Mouse (Mus musculus) hindbrain, embryonic 16.5 days (tissue): Measurements from ENCODE around the gene Wipf2. TPM values are rescaled to one million over a fixed set of nuclear protein-coding genes. Genes with fewer than 3 reads are reported as not detected.

Experiments
- ATAC-seq: fragments of 200-750 bp; cut with Nextera tagmentation; 2 replicates; pipeline ENCODE4 v1.8.0; 2017; ENCODE audit warnings: moderate TSS enrichment, moderate library complexity
- H3K27ac ChIP-seq: fragments of 300-500 bp; sonication (generic); 2 replicates; pipeline ENCODE4 v1.5.1; 2014; ENCODE audit warnings: low read depth, mild to moderate bottlenecking, control low read depth, low read length, moderate library complexity
- H3K27me3 ChIP-seq: fragments of 300-500 bp; sonication (generic); replicated peaks from 2 replicates; pipeline ENCODE4 v1.6.1; 2014; ENCODE audit warnings: low read length; ENCODE audit not compliant: control insufficient read depth, insufficient read depth
- H3K36me3 ChIP-seq: fragments of 300-500 bp; sonication (generic); 2 replicates; pipeline ENCODE4 v1.6.1; 2014; ENCODE audit warnings: mild to moderate bottlenecking, low read length, moderate library complexity, mixed read lengths; ENCODE audit not compliant: control insufficient read depth, insufficient read depth
- H3K4me1 ChIP-seq: fragments of 300-500 bp; sonication (generic); 2 replicates; pipeline ENCODE4 v1.6.1; 2014; ENCODE audit warnings: low read depth, low read length; ENCODE audit not compliant: control insufficient read depth, insufficient read depth
- H3K4me2 ChIP-seq: fragments of 300-500 bp; sonication (generic); 2 replicates; pipeline ENCODE4 v1.6.1; 2014; ENCODE audit warnings: mild to moderate bottlenecking, low read length, control low read depth, moderate library complexity
- H3K4me3 ChIP-seq: fragments of 300-500 bp; sonication (generic); 2 replicates; pipeline ENCODE4 v1.5.1; 2014; ENCODE audit warnings: mild to moderate bottlenecking, low read length, control low read depth, moderate library complexity
- H3K9ac ChIP-seq: fragments of 300-500 bp; sonication (generic); 2 replicates; pipeline ENCODE4 v1.6.1; 2014; ENCODE audit warnings: low read depth, mild to moderate bottlenecking, control low read depth, low read length, moderate library complexity
- H3K9me3 ChIP-seq: fragments of 300-500 bp; sonication (generic); 2 replicates; pipeline ENCODE4 v1.6.1; 2014; ENCODE audit warnings: mild to moderate bottlenecking, low read length, moderate library complexity; ENCODE audit not compliant: control insufficient read depth
- WGBS: fragments of 180-500 bp; shearing (Covaris S2); extraction: QIAGEN DNeasy Blood & Tissue Kit; methylation state at CpG from one replicate; pipeline ENCODE4 v1.1.7; 2014; 5-methylcytosine and 5-hydroxymethylcytosine counted together
- polyA plus RNA-seq: library from polyadenylated mRNA; unstranded; fragments of >200 nt; fragmentation: Nextera tagmentation; extraction: Ambion mirVana; gene quantifications from 2 replicates; pipeline ENCODE4 v1.2.1, GENCODE M21; 2015

Gene Wipf2
- polyA plus RNA-seq, 1 experiment from 2014 or later: 4.1 TPM

- no peak for ATAC-seq
- H3K27me3 ChIP-seq: no peaks in the 10 kb centered on the region
- H3K4me3 ChIP-seq: no peak overlapping the region
- H3K4me2 ChIP-seq: no peak overlapping the region
- no peaks in the 10 kb centered on the region for H3K36me3 ChIP-seq
- H3K9ac ChIP-seq: no peak overlapping the region
- 36% methylated on average over 5 of the region's 5 CpGs for WGBS
- H3K27ac ChIP-seq: 0 out of 2 replicates have a peak overlapping the region, but pooled peaks have one; percentile 9
- H3K4me1 ChIP-seq: peaks cover 50% of the 10 kb centered on the region
- no peaks in the 10 kb centered on the region for H3K9me3 ChIP-seq
Observed at GRCm38 (mm10) chr11:98924633-98925175, 61.3 kb downstream of the Wipf2 start.

- H3K4me3 ChIP-seq: no peak overlapping the region
- H3K4me1 ChIP-seq: peaks cover 56% of the 10 kb centered on the region
Observed at GRCm38 (mm10) chr11:98925265-98925721, 61.9 kb downstream of the Wipf2 start.

GRCm38 (mm10) chr11:98925868-98926311 is 62.5 kb downstream of the Wipf2 start:
- ATAC-seq: 0 out of 2 replicates have a peak, but pooled peaks have one; percentile 4
- Histone ChIP-seq H3K4me3 (no peak overlapping the region), H3K27me3 (no peaks in the 10 kb centered on the region), H3K4me1 (peaks cover 62% of the 10 kb centered on the region), H3K36me3 (no peaks in the 10 kb centered on the region), H3K9me3 (no peaks in the 10 kb centered on the region), H3K9ac (no peak overlapping the region), H3K4me2 (no peak overlapping the region), H3K27ac (peak overlapping the region; percentile 68; the same call in 1 of the 2 replicates)
- 5% methylated on average over 12 of the region's 12 CpGs for WGBS

More at GRCm38 (mm10) chr11:98925265-98925721, 61.9 kb downstream of the Wipf2 start:
- Histone ChIP-seq H3K9ac (no peak overlapping the region), H3K27me3 (no peaks in the 10 kb centered on the region), H3K9me3 (no peaks in the 10 kb centered on the region), H3K36me3 (no peaks in the 10 kb centered on the region), H3K27ac (peak overlapping the region; percentile 68; the same call in 1 of the 2 replicates), H3K4me2 (peak overlapping the region; percentile 11; the same call in 1 of the 2 replicates)
- 7% methylated on average over 10 of the region's 10 CpGs for WGBS
- 0 out of 2 replicates have a peak, but pooled peaks have one; percentile 28 for ATAC-seq

GRCm38 (mm10) chr11:98926553-98926952 is 63.1 kb downstream of the Wipf2 start:
- Histone ChIP-seq H3K9ac (no peak overlapping the region), H3K36me3 (no peaks in the 10 kb centered on the region), H3K4me2 (no peak overlapping the region), H3K4me1 (peaks cover 69% of the 10 kb centered on the region), H3K9me3 (no peaks in the 10 kb centered on the region), H3K4me3 (no peak overlapping the region), H3K27me3 (no peaks in the 10 kb centered on the region), H3K27ac (no peak overlapping the region)
- 74% methylated on average over 7 of the region's 7 CpGs for WGBS
- no peak for ATAC-seq

GRCm38 (mm10) chr11:98927438-98928076 is 64.1 kb downstream of the Wipf2 start, which contains the start of gene Rara:
Rara (plus strand) TSS chr11:98927818.
- Histone ChIP-seq H3K4me3 (peak within 1 kb of the TSS; percentile 66), H3K9ac (peak within 1 kb of the TSS; percentile 78), H3K4me2 (peak within 1 kb of the TSS; percentile 71), H3K27me3 (no peaks in the 10 kb centered on the region), H3K36me3 (no peaks in the 10 kb centered on the region), H3K27ac (peak within 1 kb of the TSS; percentile 10; the same call in 1 of the 2 replicates), H3K4me1 (peaks cover 77% of the 10 kb centered on the region), H3K9me3 (no peaks in the 10 kb centered on the region)
- WGBS: 12% methylated on average over 17 of the region's 21 CpGs
- peak; percentile 46; the same call in 1 of the 2 replicates for ATAC-seq

- Histone ChIP-seq H3K4me3 (peak overlapping the region; percentile 66), H3K9ac (peak overlapping the region; percentile 78), H3K9me3 (no peaks in the 10 kb centered on the region), H3K27ac (peak overlapping the region; percentile 10; the same call in 1 of the 2 replicates), H3K4me2 (peak overlapping the region; percentile 71), H3K4me1 (peaks cover 78% of the 10 kb centered on the region), H3K27me3 (no peaks in the 10 kb centered on the region), H3K36me3 (no peaks in the 10 kb centered on the region)
- 9% methylated on average over 12 of the region's 12 CpGs for WGBS
- no peak; the same call in 1 of the 2 replicates for ATAC-seq
Observed at GRCm38 (mm10) chr11:98928186-98928893, 64.9 kb downstream of the Wipf2 start.

- H3K27me3 ChIP-seq: no peaks in the 10 kb centered on the region
- H3K4me2 ChIP-seq: peak overlapping the region; percentile 71
- H3K36me3 ChIP-seq: no peaks in the 10 kb centered on the region
- H3K4me1 ChIP-seq: peaks cover 74% of the 10 kb centered on the region
- 8% methylated on average over 9 of the region's 9 CpGs for WGBS
- H3K27ac ChIP-seq: peak overlapping the region; percentile 48
- H3K9ac ChIP-seq: peak overlapping the region; percentile 59
- ATAC-seq: no peak
- H3K4me3 ChIP-seq: peak overlapping the region; percentile 21
- H3K9me3 ChIP-seq: no peaks in the 10 kb centered on the region
Observed at GRCm38 (mm10) chr11:98929503-98929902, 66.1 kb downstream of the Wipf2 start.

- H3K36me3 ChIP-seq: no peaks in the 10 kb centered on the region
- H3K4me1 ChIP-seq: peaks cover 69% of the 10 kb centered on the region
- H3K9me3 ChIP-seq: no peaks in the 10 kb centered on the region
- H3K4me3 ChIP-seq: no peak overlapping the region
- H3K27ac ChIP-seq: peak overlapping the region; percentile 48
- no peaks in the 10 kb centered on the region for H3K27me3 ChIP-seq
- peak overlapping the region; percentile 71 for H3K4me2 ChIP-seq
- no peak for ATAC-seq
- 52% methylated on average over 7 of the region's 7 CpGs for WGBS
- peak overlapping the region; percentile 59 for H3K9ac ChIP-seq
Observed at GRCm38 (mm10) chr11:98930127-98930601, 66.7 kb downstream of the Wipf2 start.
